Comparison of ENCODE assay signal across 27 mouse cellular contexts in the genomic region with DNA sequence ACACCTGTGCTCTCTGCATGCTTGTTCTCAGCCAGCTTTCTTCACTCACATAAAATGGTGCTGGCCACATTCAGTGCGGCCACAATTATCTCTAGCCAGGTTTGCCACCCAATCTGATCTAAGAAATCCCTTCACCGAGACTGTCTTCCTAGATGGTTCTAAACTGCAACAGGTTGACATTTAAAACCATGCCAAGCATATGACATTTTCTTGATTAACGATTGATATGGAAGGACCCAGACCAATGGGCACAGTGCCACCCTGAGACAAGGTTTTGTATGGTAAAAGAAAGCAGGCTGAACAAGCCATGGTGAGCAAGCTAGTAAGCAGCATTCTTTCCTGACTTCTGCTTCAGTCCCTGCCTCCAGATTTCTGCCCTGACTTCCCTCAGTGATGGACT. TPM values are rescaled to one million over a fixed set of nuclear protein-coding genes. Genes with fewer than 3 reads are reported as not detected.
A peak's percentile ranks its signal among the peaks of the same experiment; 100 is the strongest.
DNase-seq lines count a peak whose midpoint lies in the region; ATAC-seq lines count a peak whose summit lies in the region.
"Had no signal": no experiment of that assay in that cellular context is flagged by ENCODE, and none has a peak within 500 bp of the region (broad histone marks: within the 10 kb centered on the region; RNA-seq: fewer than 3 reads in every experiment).

No protein-coding gene starts in this region.

- no peak overlapping the region for H3K27ac ChIP-seq in midbrain, embryonic 11.5 days (ENCODE audit: low read depth, low read length)
- no peak overlapping the region for H3K27ac ChIP-seq in midbrain, embryonic 13.5 days
- H3K27ac ChIP-seq: embryonic facial prominence, embryonic 10.5 days; embryonic facial prominence, embryonic 13.5 days; forebrain, embryonic 12.5 days; forebrain, embryonic 15.5 days; heart, adult 2 months; heart, embryonic 10.5 days; hindbrain, embryonic 12.5 days; hindbrain, embryonic 15.5 days had no signal

- 93% methylated on average over 3 of the region's 3 CpGs for WGBS in midbrain, embryonic 11.5 days
- 92% methylated on average over 3 of the region's 3 CpGs for WGBS in midbrain, embryonic 13.5 days

- H3K9me3 ChIP-seq in midbrain, embryonic 11.5 days (ENCODE audit: control insufficient read depth, low read length): no peaks in the 10 kb centered on the region
- no peaks in the 10 kb centered on the region for H3K9me3 ChIP-seq in midbrain, embryonic 13.5 days
- H3K9me3 ChIP-seq: embryonic facial prominence, embryonic 10.5 days; embryonic facial prominence, embryonic 13.5 days; forebrain, embryonic 12.5 days; forebrain, embryonic 15.5 days; G1E; heart, embryonic 10.5 days; hindbrain, embryonic 12.5 days; hindbrain, embryonic 15.5 days had no signal

- ATAC-seq in midbrain, embryonic 11.5 days (ENCODE audit: low FRiP score): no peak
- ATAC-seq in midbrain, embryonic 13.5 days: no peak
- ATAC-seq: forebrain, embryonic 15.5 days; intestine, postnatal 0 days; Patski had no signal

- no peaks in the 10 kb centered on the region for H3K36me3 ChIP-seq in midbrain, embryonic 11.5 days (ENCODE audit: control insufficient read depth, insufficient read depth, low read length)
- H3K36me3 ChIP-seq in midbrain, embryonic 13.5 days: no peaks in the 10 kb centered on the region
- H3K36me3 ChIP-seq: embryonic facial prominence, embryonic 10.5 days; embryonic facial prominence, embryonic 13.5 days; forebrain, embryonic 12.5 days; forebrain, embryonic 15.5 days; G1E; heart, embryonic 10.5 days; hindbrain, embryonic 12.5 days; hindbrain, embryonic 15.5 days had no signal

- H3K9ac ChIP-seq in midbrain, embryonic 11.5 days (ENCODE audit: low read length): no peak overlapping the region
- no peak overlapping the region for H3K9ac ChIP-seq in midbrain, embryonic 13.5 days (replicated peaks)
- H3K9ac ChIP-seq: embryonic facial prominence, embryonic 13.5 days; forebrain, embryonic 12.5 days; forebrain, embryonic 15.5 days; hindbrain, embryonic 12.5 days; hindbrain, embryonic 15.5 days had no signal

- DNase-seq in adrenal gland, adult 2 months: peak; percentile 17
- no peak for DNase-seq in adrenal gland, postnatal 4 days (ENCODE audit: low spot score in 2 of 2)
- peak; percentile 51 for DNase-seq in midbrain, embryonic 11.5 days (ENCODE audit: low spot score, missing footprints)
- peak; percentile 21 for DNase-seq in adrenal gland, postnatal 25 days
- DNase-seq in neural tube, embryonic 10.5 days (ENCODE audit: extremely low spot score, low spot score): no peak
- no peak for DNase-seq in embryo, embryonic 10.5 days (ENCODE audit: low spot score)
- DNase-seq: B cell, adult 2 months; cerebellum, adult 11 months; cerebellum, adult 2 months; cerebellum, postnatal 25 days; embryo, embryonic 11 days; gastrocnemius, postnatal 25 days; heart, adult 2 months; kidney, adult 2 months had no signal

- no peaks in the 10 kb centered on the region for H3K27me3 ChIP-seq in midbrain, embryonic 11.5 days (ENCODE audit: control insufficient read depth, insufficient read depth, low read length)
- H3K27me3 ChIP-seq in midbrain, embryonic 13.5 days: no peaks in the 10 kb centered on the region
- H3K27me3 ChIP-seq: CH12.LX; embryonic facial prominence, embryonic 13.5 days; forebrain, embryonic 12.5 days; forebrain, embryonic 15.5 days; hindbrain, embryonic 12.5 days; hindbrain, embryonic 15.5 days; Patski had no signal

- no peak overlapping the region for H3K4me3 ChIP-seq in midbrain, embryonic 11.5 days (ENCODE audit: low read depth, low read length)
- H3K4me3 ChIP-seq in midbrain, embryonic 13.5 days (replicated peaks): no peak overlapping the region
- H3K4me3 ChIP-seq: embryonic facial prominence, embryonic 10.5 days; embryonic facial prominence, embryonic 13.5 days; erythroblast, embryonic 14.5 days; forebrain, embryonic 12.5 days; forebrain, embryonic 15.5 days; heart, adult 2 months; heart, embryonic 10.5 days; hindbrain, embryonic 12.5 days; hindbrain, embryonic 15.5 days had no signal

- no peaks in the 10 kb centered on the region for H3K4me1 ChIP-seq in midbrain, embryonic 11.5 days (ENCODE audit: control insufficient read depth, insufficient read depth, low read length)
- no peaks in the 10 kb centered on the region for H3K4me1 ChIP-seq in midbrain, embryonic 13.5 days (replicated peaks)
- H3K4me1 ChIP-seq: embryonic facial prominence, embryonic 13.5 days; forebrain, embryonic 12.5 days; forebrain, embryonic 15.5 days; heart, embryonic 10.5 days; hindbrain, embryonic 12.5 days had no signal

- H3K4me2 ChIP-seq in midbrain, embryonic 11.5 days: no peak overlapping the region
- no peak overlapping the region for H3K4me2 ChIP-seq in midbrain, embryonic 13.5 days (replicated peaks)
- H3K4me2 ChIP-seq: embryonic facial prominence, embryonic 13.5 days; forebrain, embryonic 12.5 days; forebrain, embryonic 15.5 days; hindbrain, embryonic 12.5 days; hindbrain, embryonic 15.5 days had no signal

RNA-seq across cellular contexts. Expression of a gene that starts 18.0 kb away (rescaled TPM):
- total RNA-seq in adrenal gland, adult 2 months (2021): 10 to 100 TPM; 38.5 to 71.4 TPM
- 3.6 and 4.9 TPM in 2 replicates for polyA plus RNA-seq in adrenal gland, adult 2 months (2012; rRNA removed)
- total RNA-seq in adrenal gland, postnatal 4 days (2021): 10 to 100 TPM; 26.1 to 30.2 TPM
- polyA plus RNA-seq in midbrain, embryonic 11.5 days (2014; fragmentation: Nextera tagmentation; extraction: Ambion mirVana): 8.7 and 10.1 TPM in 2 replicates
- polyA plus RNA-seq in midbrain, embryonic 13.5 days (2015; fragmentation: Nextera tagmentation; extraction: Ambion mirVana): 18.3 and 19.7 TPM in 2 replicates
- 18.9 and 34.5 TPM in 2 replicates for total RNA-seq in adrenal gland, postnatal 25 days (2021)
- total RNA-seq: CH12.LX had no signal

Comparison
In these comparisons a context has a peak if more than half of its experiments do, and no peak if none do; other contexts are left out.
1. DNase-seq: peak in adrenal gland, adult 2 months (single experiment), midbrain, embryonic 11.5 days (single experiment) and adrenal gland, postnatal 25 days (single experiment); none in adrenal gland, postnatal 4 days (0 of 2), neural tube, embryonic 10.5 days (single experiment) and embryo, embryonic 10.5 days (single experiment).